Mouse (Mus musculus) stomach, embryonic 14.5 days (tissue): Measurements from ENCODE around the gene Dnase1l3. TPM values are rescaled to one million over a fixed set of nuclear protein-coding genes. Genes with fewer than 3 reads are reported as not detected.

Experiments
- ATAC-seq: fragments of 200-750 bp; cut with Nextera tagmentation; 2 replicates; pipeline ENCODE4 v1.8.0; 2017; ENCODE audit warnings: low read depth, moderate TSS enrichment; ENCODE audit not compliant: insufficient number of reproducible peaks, insufficient read depth, low FRiP score
- H3K27ac ChIP-seq: fragments of 300-500 bp; sonication (generic); 2 replicates; pipeline ENCODE4 v1.5.1; 2014; ENCODE audit warnings: mild to moderate bottlenecking, low read length, moderate library complexity, mixed read lengths
- H3K27me3 ChIP-seq: fragments of 300-500 bp; sonication (generic); 2 replicates; pipeline ENCODE4 v1.6.1; 2014; ENCODE audit warnings: low read length, control low read depth, mixed read lengths; ENCODE audit not compliant: control insufficient read depth, insufficient read depth
- H3K36me3 ChIP-seq: fragments of 300-500 bp; sonication (generic); 2 replicates; pipeline ENCODE4 v1.6.1; 2014; ENCODE audit warnings: mild to moderate bottlenecking, control low read depth, low read length, moderate library complexity, mixed read lengths; ENCODE audit not compliant: control insufficient read depth, insufficient read depth
- H3K4me1 ChIP-seq: fragments of 300-500 bp; sonication (generic); 2 replicates; pipeline ENCODE4 v1.6.1; 2014; ENCODE audit warnings: low read length, control low read depth, mixed read lengths; ENCODE audit not compliant: control insufficient read depth, insufficient read depth
- H3K4me2 ChIP-seq: fragments of 300-500 bp; sonication (generic); replicated peaks from 2 replicates; pipeline ENCODE4 v1.6.1; 2014; ENCODE audit warnings: low read depth, low read length, control low read depth
- H3K4me3 ChIP-seq: fragments of 300-500 bp; sonication (generic); 2 replicates; pipeline ENCODE4 v1.5.1; 2014; ENCODE audit warnings: low read depth, low read length, control low read depth
- H3K9ac ChIP-seq: fragments of 300-500 bp; sonication (generic); replicated peaks from 2 replicates; pipeline ENCODE4 v1.6.1; 2014; ENCODE audit warnings: low read depth, mild to moderate bottlenecking, control low read depth, low read length, moderate library complexity, mixed read lengths
- H3K9me3 ChIP-seq: fragments of 300-500 bp; sonication (generic); 2 replicates; pipeline ENCODE4 v1.6.1; 2016; ENCODE audit warnings: low read depth, low read length, control low read depth; ENCODE audit not compliant: control insufficient read depth
- WGBS: fragments of 180-500 bp; shearing (Covaris S2); extraction: QIAGEN DNeasy Blood & Tissue Kit; methylation state at CpG from one replicate; pipeline ENCODE4 v1.1.7; 2014; 5-methylcytosine and 5-hydroxymethylcytosine counted together
- polyA plus RNA-seq: library from polyadenylated mRNA; unstranded; fragments of >200 nt; fragmentation: Nextera tagmentation; extraction: Ambion mirVana; gene quantifications from 2 replicates; pipeline ENCODE4 v1.2.1, GENCODE M21; 2014

Dnase1l3 gene
- polyA plus RNA-seq, 1 experiment from 2014 or later = 0.38 TPM

- ATAC-seq = no peak
- Histone ChIP-seq H3K27me3 (no peaks in the 10 kb centered on the region), H3K4me3 (no peak overlapping the region), H3K9me3 (no peaks in the 10 kb centered on the region), H3K36me3 (no peaks in the 10 kb centered on the region), H3K4me2 (no peak overlapping the region), H3K27ac (no peak overlapping the region), H3K9ac (no peak overlapping the region), H3K4me1 (no peaks in the 10 kb centered on the region)
- 44% methylated on average over 6 of the region's 6 CpGs for WGBS
These were observed 30.1 kb upstream of the Dnase1l3 start for GRCm38 (mm10) chr14:8024469-8024868.

DNA sequence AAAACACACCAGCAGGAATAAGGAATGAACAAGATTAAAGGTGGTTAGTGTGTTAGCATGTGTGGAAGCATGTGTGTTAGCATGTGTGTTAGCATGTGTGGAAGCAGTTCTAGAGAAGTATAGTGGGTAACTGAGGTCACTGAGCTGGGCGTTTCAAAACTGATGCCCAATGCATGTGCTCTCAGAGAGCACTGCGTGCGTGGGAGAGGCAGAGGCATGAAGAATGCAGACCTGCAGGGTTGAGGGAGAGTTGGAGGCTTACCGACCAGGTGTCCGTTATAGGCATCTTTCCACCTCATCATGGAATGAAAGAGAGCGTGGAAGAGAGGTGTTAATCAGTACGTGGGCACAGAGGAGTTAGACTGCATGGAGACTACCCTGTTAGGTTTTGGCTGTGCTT is 26.2 kb upstream of the Dnase1l3 start:
- ATAC-seq = no peak
- H3K4me2 ChIP-seq = no peak overlapping the region
- H3K4me1 ChIP-seq = no peaks in the 10 kb centered on the region
- H3K9ac ChIP-seq = no peak overlapping the region
- H3K27ac ChIP-seq = no peak overlapping the region
- no peaks in the 10 kb centered on the region for H3K27me3 ChIP-seq
- no peaks in the 10 kb centered on the region for H3K9me3 ChIP-seq
- 74% methylated on average over 7 of the region's 7 CpGs for WGBS
- H3K4me3 ChIP-seq = no peak overlapping the region
- no peaks in the 10 kb centered on the region for H3K36me3 ChIP-seq

DNA sequence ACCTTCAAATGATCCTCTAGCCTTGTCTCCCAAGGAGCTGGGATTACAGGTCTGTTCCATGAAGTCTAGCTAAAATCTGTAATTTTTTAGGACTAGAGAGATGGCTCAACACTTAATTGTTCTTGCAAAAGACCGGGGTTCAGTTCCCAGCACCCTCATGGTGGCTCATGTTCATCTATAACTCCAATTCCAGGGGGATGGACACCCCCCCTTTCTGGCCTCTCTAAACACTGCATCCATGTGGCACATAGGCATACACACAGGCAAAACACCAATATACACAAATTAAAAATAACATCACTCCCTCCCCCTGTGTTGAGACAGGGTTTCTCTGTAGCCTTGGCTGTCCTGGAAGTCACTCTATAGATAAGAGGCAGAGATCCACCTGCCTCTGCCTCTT is 25.6 kb upstream of the Dnase1l3 start:
- Histone ChIP-seq H3K4me2 (no peak overlapping the region), H3K4me1 (no peaks in the 10 kb centered on the region), H3K4me3 (no peak overlapping the region), H3K9me3 (no peaks in the 10 kb centered on the region), H3K36me3 (no peaks in the 10 kb centered on the region), H3K27ac (no peak overlapping the region), H3K27me3 (no peaks in the 10 kb centered on the region), H3K9ac (no peak overlapping the region)
- WGBS = 96% methylated on average over 1 of the region's 1 CpGs
- ATAC-seq = no peak

DNA sequence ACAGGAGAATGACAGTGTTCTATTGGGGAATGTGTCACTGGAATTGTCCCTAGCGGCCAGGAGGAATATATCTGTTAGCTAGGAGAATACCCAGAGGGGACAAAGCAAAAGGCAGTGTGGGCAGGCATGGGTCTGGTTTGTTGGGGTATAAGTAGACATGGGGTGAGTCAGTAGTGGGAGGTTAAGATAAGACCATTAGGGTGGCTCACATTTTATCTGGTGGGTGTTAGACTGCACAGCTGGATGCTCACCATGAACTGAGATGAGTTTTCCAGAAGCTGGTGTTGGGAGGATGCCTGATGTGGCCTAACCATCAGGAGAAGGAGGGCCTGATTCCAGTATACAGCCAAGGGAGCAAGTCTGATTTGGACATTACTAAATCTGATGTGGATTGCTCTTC is 22.6 kb upstream of the Dnase1l3 start:
- WGBS = 74% methylated on average over 1 of the region's 1 CpGs
- ATAC-seq = no peak
- H3K4me2 ChIP-seq = no peak overlapping the region

DNA sequence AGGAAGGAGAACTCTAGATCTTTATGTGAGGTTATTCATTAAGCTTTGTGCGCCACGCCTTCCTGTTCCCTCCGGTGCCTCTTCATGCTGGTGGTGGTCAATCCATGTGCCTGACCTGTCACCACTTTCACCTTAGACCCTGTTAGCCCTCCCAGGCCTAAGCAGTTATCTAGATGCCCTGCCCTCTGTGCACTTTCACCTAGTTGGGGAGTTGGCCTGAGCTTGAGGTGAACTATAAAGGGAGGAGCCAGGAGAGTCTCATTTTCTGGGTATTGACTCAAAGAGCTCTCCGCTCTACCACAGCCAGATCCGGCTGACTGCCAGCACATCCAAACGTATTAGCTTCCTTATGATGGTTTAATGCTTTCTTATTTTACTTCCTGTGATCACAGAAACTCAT is 21.9 kb upstream of the Dnase1l3 start:
- Histone ChIP-seq H3K4me3 (no peak overlapping the region), H3K27me3 (no peaks in the 10 kb centered on the region), H3K9me3 (no peaks in the 10 kb centered on the region), H3K9ac (no peak overlapping the region), H3K27ac (no peak overlapping the region), H3K4me2 (no peak overlapping the region), H3K4me1 (no peaks in the 10 kb centered on the region), H3K36me3 (no peaks in the 10 kb centered on the region)
- ATAC-seq = peak; percentile 58; the same call in 1 of the 2 replicates
- 72% methylated on average over 6 of the region's 6 CpGs for WGBS

More for the DNA sequence above, 22.6 kb upstream of the Dnase1l3 start:
- no peak overlapping the region for H3K27ac ChIP-seq
- no peak overlapping the region for H3K4me3 ChIP-seq
- H3K4me1 ChIP-seq = no peaks in the 10 kb centered on the region
- H3K36me3 ChIP-seq = no peaks in the 10 kb centered on the region
- no peak overlapping the region for H3K9ac ChIP-seq
- H3K27me3 ChIP-seq = no peaks in the 10 kb centered on the region
- no peaks in the 10 kb centered on the region for H3K9me3 ChIP-seq

DNA sequence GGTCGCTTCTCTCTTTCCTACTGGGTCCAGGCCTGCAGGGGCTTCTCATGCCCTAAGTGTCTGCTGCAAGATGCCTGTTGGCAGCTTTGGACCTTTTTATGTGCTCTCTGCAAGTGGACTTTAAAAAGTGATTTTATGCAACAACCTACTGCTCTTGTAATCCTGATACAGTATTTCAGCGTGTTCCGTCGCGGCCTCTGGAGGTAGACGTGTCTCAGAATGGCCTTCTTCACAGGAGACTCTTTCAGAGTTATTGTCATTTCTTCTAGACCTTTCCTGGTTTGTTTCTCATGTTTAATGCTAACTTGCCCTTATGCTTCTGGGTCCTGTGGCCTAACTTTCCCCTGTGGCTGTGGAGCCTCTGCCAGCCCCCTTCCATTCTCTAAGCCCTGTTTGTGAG is 21.4 kb upstream of the Dnase1l3 start:
- no peak overlapping the region for H3K4me3 ChIP-seq
- no peaks in the 10 kb centered on the region for H3K4me1 ChIP-seq
- no peak for ATAC-seq
- WGBS = 95% methylated on average over 6 of the region's 6 CpGs
- no peak overlapping the region for H3K9ac ChIP-seq
- no peak overlapping the region for H3K27ac ChIP-seq
- no peaks in the 10 kb centered on the region for H3K36me3 ChIP-seq
- no peaks in the 10 kb centered on the region for H3K9me3 ChIP-seq
- no peak overlapping the region for H3K4me2 ChIP-seq
- H3K27me3 ChIP-seq = no peaks in the 10 kb centered on the region

DNA sequence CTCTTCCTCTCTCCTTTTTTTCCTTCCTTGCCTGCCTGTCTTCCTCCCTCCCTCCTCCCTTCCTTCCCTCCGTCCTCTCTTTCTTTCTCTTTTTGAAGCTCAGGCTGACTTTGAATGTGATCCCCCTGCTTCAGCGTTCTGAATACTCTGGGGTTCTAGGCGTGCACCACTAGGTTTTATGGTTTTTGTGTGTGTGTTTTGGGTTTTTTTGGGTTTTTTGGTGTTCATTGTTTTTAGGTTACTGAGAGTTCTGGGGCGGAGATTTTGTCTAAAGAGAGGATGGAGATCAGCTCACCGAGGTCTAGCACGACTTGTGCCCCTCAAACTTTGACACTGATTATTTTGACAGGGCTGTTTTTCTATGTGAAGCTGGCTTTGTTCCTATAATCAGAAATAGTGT is 17.6 kb upstream of the Dnase1l3 start:
- no peak for ATAC-seq
- H3K27ac ChIP-seq = no peak overlapping the region
- 77% methylated on average over 6 of the region's 6 CpGs for WGBS
- H3K27me3 ChIP-seq = no peaks in the 10 kb centered on the region
- no peak overlapping the region for H3K9ac ChIP-seq
- H3K36me3 ChIP-seq = no peaks in the 10 kb centered on the region
- no peak overlapping the region for H3K4me2 ChIP-seq
- H3K9me3 ChIP-seq = no peaks in the 10 kb centered on the region
- no peaks in the 10 kb centered on the region for H3K4me1 ChIP-seq
- no peak overlapping the region for H3K4me3 ChIP-seq

DNA sequence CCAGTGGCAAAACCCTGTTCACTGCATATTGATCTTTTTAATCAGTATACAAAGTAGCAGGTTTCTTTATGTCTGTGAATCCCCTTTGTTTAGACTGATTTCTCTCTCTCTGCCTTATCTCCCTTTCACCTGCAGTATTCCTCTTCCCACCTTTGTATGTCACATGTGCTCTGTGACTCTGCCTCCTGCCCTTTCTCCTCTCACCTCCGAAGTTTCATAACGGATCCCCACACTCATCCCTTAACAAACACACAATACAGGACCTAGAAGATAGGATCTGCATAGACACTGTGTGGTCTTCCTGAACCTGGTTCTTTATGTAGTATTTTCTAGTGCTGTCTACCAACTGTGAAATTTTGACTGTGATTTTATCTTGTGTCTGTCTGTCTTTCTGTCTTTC is 16.9 kb upstream of the Dnase1l3 start:
- Histone ChIP-seq H3K27me3 (no peaks in the 10 kb centered on the region), H3K9me3 (no peaks in the 10 kb centered on the region), H3K27ac (no peak overlapping the region), H3K9ac (no peak overlapping the region), H3K36me3 (no peaks in the 10 kb centered on the region), H3K4me1 (no peaks in the 10 kb centered on the region), H3K4me3 (no peak overlapping the region), H3K4me2 (no peak overlapping the region)
- WGBS = 80% methylated on average over 2 of the region's 2 CpGs
- no peak for ATAC-seq

DNA sequence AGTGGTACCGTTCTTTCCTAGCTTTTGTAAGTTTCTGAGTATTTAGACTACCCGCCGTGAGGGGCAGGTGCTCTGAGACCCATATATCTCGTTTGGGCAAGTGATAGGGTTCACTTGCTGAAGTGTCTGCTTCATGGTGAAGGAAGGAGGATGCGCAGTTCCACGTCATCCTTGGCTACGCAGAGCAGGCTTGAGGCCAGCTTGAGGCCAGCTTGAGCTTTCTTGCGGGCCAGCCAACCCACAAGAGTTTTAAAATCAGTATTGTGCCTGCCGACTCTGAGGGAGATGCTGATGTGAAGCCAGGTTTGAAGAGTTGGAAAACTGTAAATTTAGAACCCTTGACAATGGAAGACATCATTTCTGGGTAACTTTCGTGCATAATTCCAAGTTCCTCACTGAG is 13.6 kb upstream of the Dnase1l3 start:
- no peak for ATAC-seq
- Histone ChIP-seq H3K9me3 (no peaks in the 10 kb centered on the region), H3K4me1 (peaks cover 4% of the 10 kb centered on the region; the same call in 1 of the 2 replicates), H3K4me2 (no peak overlapping the region), H3K4me3 (no peak overlapping the region), H3K27me3 (no peaks in the 10 kb centered on the region), H3K36me3 (no peaks in the 10 kb centered on the region), H3K27ac (no peak overlapping the region), H3K9ac (no peak overlapping the region)
- WGBS = 90% methylated on average over 10 of the region's 10 CpGs
